Mouse (Mus musculus): ENCODE data around the gene Pdxp. TPM values are rescaled to one million over a fixed set of nuclear protein-coding genes. Genes with fewer than 3 reads are reported as not detected.
A peak's percentile ranks its signal among the peaks of the same experiment; 100 is the strongest.

Pdxp gene
- total RNA-seq, 2 experiments from 2014 or later = 161 to 187 TPM

- no peak for DNase-seq (ENCODE audit: extremely low spot score in 1 of 2, low spot score in 1 of 2)
These were observed 15.2 kb upstream of the Pdxp start for GRCm38 (mm10) chr15:78898507-78899001.

GRCm38 (mm10) chr15:78899409-78899739, 14.3 kb upstream of the Pdxp start, which contains the start of gene Gm49510:
Gene Gm49510, plus strand, starts transcription at chr15:78899667.
- DNase-seq (ENCODE audit: extremely low spot score in 1 of 2, low spot score in 1 of 2) = no peak

GRCm38 (mm10) chr15:78899740-78900584, 13.8 kb upstream of the Pdxp start, which contains the start of gene Sh3bp1:
Gene Sh3bp1, plus strand, starts transcription at chr15:78899768.
- peak; percentile 41 to 45 for DNase-seq (ENCODE audit: extremely low spot score in 1 of 2, low spot score in 1 of 2)

GRCm38 (mm10) chr15:78900585-78901421, 12.9 kb upstream of the Pdxp start:
- DNase-seq (ENCODE audit: extremely low spot score in 1 of 2, low spot score in 1 of 2) = no peak

- DNase-seq (ENCODE audit: extremely low spot score in 1 of 2, low spot score in 1 of 2) = no peak
These were observed 12.3 kb upstream of the Pdxp start for GRCm38 (mm10) chr15:78901422-78901789.

- peak; percentile 77 to 96 for DNase-seq (ENCODE audit: extremely low spot score in 1 of 2, low spot score in 1 of 2)
These were observed 10.5 kb upstream of the Pdxp start for GRCm38 (mm10) chr15:78903243-78903642.

- DNase-seq (ENCODE audit: extremely low spot score in 1 of 2, low spot score in 1 of 2) = no peak
These were observed 5.3 kb upstream of the Pdxp start for GRCm38 (mm10) chr15:78908399-78908798.

- no peak for DNase-seq (ENCODE audit: extremely low spot score in 1 of 2, low spot score in 1 of 2)
These were observed 4.7 kb upstream of the Pdxp start for GRCm38 (mm10) chr15:78908982-78909381.

GRCm38 (mm10) chr15:78912040-78912439, 1.7 kb upstream of the Pdxp start:
- peak in 1 of 2 experiments; percentile 40 for DNase-seq (ENCODE audit: extremely low spot score in 1 of 2, low spot score in 1 of 2)

GRCm38 (mm10) chr15:78914091-78914822, 538 bp downstream of the Pdxp start:
- peak in 1 of 2 experiments; percentile 38 for DNase-seq (ENCODE audit: extremely low spot score in 1 of 2, low spot score in 1 of 2)

- DNase-seq (ENCODE audit: extremely low spot score in 1 of 2, low spot score in 1 of 2) = no peak
These were observed 1.3 kb downstream of the Pdxp start for GRCm38 (mm10) chr15:78914823-78915659.

- DNase-seq (ENCODE audit: extremely low spot score in 1 of 2, low spot score in 1 of 2) = peak in 1 of 2 experiments; percentile 57
These were observed 1.9 kb downstream of the Pdxp start for GRCm38 (mm10) chr15:78915660-78916017.

- DNase-seq (ENCODE audit: extremely low spot score in 1 of 2, low spot score in 1 of 2) = peak in 1 of 2 experiments; percentile 45
These were observed 2.5 kb downstream of the Pdxp start for GRCm38 (mm10) chr15:78916052-78916826.

GRCm38 (mm10) chr15:78918126-78918525, 4.4 kb downstream of the Pdxp start:
- DNase-seq (ENCODE audit: extremely low spot score in 1 of 2, low spot score in 1 of 2) = no peak

GRCm38 (mm10) chr15:78919914-78920313, 6.2 kb downstream of the Pdxp start:
- DNase-seq (ENCODE audit: extremely low spot score in 1 of 2, low spot score in 1 of 2) = no peak

GRCm38 (mm10) chr15:78922700-78923099, 9.0 kb downstream of the Pdxp start:
- DNase-seq (ENCODE audit: extremely low spot score in 1 of 2, low spot score in 1 of 2) = no peak

GRCm38 (mm10) chr15:78923585-78923984, 9.9 kb downstream of the Pdxp start:
- no peak for DNase-seq (ENCODE audit: extremely low spot score in 1 of 2, low spot score in 1 of 2)

- DNase-seq (ENCODE audit: extremely low spot score in 1 of 2, low spot score in 1 of 2) = no peak
These were observed 11.4 kb downstream of the Pdxp start for GRCm38 (mm10) chr15:78925129-78925528.
